Mouse (Mus musculus): ENCODE measurements at regions not wholly inside any gene's neighbourhood (a gene's known extent, or its start where the extent isn't known, plus 50 kb on each side); places are given as distances from the start of the nearest gene placed in this dataset.
A peak's percentile ranks its signal among the peaks of the same experiment; 100 is the strongest.
"Not testable (repeated sequence)": the region's sequence is repeated elsewhere in the genome, so short reads cannot be mapped to it uniquely, and the experiment has no call there.

DNA sequence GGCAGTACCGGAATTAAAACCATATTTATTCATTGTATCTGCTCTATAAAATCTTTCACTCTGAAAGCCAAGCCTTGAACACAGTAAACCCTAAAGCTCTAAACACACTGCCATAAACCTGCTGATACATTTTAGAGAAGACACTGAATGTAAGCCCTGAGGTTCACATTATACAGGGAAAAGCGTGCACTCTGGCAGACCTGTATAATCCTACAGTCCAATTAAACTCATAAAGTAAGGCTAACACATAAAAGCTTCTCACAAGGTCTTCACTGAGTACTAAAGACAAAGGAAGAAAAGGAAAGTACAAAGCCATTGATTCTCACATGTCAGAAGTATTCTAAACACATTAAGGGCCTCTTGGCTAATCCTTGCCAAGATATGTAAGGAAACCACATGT, 302.8 kb downstream of the Cylc2 start:
- no peak for DNase-seq

DNA sequence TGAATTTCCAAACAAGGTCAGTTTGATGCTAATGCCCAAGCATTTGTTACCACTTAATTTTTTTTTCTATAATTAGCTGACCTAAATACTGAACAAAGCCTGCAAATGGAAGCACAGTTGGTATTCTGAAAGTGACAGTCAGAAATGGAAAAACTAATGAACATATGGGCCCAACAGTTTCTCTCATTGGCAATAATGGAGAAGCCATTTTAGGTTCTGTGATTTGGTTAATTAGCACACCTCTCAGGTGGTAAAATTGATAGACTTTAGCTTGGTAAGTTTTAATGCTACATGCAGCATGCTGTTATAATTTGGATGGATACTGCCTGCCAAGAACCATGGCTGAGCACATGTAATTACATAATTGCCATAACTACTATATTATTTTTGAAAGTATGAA, 303.3 kb downstream of the Cylc2 start:
- DNase-seq = no peak

DNA sequence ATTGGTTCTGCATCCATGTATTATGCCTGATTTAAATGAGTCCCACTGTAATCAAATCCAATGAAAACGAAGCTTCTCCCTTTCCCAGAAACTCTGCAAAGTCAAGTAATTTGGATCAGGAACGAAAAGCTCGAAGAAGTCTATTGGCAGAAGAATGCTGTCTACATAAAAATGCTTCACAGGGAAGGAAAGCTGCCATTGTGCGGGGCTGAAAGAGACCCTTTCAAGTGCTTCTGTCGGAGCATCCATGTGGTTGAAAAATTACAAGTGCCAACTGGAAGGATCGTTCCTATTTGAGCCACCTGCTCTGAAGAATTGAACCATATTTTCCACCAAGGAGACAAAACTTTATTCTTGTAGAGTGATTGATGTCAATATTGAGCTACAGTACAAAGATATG, 328.9 kb downstream of the Cylc2 start:
- DNase-seq = no peak

DNA sequence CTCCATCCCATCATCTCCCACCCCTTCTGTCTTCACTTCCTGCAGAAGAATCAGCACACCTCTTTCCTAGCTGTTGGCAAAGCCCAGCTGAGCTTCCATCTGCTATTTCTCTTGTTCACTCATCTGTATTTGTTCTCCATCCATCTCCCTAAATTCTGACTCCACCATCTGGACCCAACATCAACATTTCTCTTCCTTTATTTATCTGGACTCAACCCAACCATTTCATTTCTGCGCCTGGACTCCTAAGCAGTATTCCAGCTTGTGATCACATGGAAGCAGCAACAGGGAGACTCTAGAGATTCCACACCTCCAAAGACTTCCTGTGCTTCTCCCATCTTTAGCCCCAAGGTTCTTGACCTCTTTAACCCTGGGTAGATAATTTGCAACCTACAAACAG, 343.2 kb downstream of the Cylc2 start:
- DNase-seq = no peak

DNA sequence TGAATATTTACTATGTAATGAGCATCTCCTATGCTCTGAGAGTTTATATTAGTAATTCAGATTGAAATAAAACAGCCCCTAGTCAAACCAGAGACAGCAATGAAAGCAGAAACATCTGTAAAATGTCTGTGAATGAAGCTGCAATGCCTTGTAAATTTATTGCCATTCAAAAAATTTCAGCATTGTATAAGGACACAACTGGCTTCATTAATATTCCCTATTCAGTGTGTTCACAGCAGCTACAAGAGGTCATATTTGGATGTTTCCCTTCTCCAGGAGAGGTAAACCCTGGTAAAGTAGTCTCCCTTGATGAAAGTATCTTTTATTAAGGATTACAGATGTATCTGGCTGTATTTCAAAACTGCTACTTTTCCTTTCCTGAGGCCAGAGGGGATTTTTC, 343.6 kb downstream of the Cylc2 start:
- no peak for DNase-seq

GRCm38 (mm10) chr4:51562379-51562778, 345.9 kb downstream of the Cylc2 start:
- no peak for DNase-seq

DNA sequence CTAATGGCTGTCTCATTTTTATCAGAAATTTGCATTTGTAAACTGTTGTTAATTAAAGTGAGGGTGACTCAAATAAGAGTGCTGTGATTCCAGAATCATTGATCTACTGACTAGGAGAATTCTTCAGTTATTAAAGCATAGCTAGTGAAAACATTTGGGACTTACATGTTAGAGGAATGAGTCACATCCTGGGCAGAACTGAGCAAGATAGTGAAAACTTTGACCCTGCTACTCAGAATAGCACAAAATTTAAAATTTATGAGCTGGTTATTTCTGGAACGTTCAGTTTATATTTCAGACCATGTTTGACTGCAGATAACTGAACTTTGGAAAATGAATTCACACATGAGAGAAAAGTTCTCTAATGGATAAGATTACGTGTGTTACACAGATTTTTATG, 360.0 kb downstream of the Cylc2 start:
- DNase-seq = no peak

- DNase-seq = no peak
Observed at GRCm38 (mm10) chr4:51594044-51594443, 377.6 kb downstream of the Cylc2 start.

DNA sequence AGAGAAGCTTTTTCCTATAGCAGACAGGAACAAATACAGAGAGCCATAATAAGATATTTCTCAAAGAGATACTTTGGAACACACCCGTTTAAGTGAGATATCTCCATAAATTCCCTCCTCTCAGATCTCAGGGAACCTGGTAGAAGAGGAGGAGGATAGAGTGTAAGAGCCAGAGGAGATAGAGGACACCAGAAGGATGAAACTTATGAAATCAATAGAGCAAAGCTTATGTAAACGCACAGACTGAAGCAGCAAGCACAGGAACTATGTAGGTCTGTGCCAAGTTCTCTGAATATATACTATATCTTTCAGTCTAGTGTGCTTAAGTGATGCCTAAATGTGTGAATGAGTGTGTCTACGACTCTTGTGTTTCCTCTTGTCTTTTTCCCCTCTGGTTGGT, 381.4 kb downstream of the Cylc2 start:
- DNase-seq = no peak

GRCm38 (mm10) chr4:51599984-51600747, 383.7 kb downstream of the Cylc2 start:
- no peak for DNase-seq

DNA sequence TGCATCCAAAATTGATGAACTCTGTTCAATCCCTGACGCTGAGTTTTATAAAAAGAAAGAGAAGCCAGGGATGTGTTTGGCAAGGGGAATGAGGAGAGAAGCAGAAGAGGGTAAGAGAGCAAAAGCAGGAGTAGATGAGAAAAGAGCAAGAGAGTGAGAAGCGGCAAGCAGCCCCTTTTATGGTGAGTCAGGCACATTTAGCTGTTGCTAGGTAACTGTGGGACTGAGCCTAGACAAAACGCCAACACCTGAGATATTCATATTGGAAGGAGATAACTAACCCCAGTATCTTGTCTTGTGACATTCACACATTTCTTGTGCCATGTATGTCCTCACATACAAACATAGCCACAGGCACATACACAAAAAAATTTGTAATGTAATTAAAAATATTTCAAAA, 410.8 kb downstream of the Cylc2 start:
- DNase-seq = no peak

DNA sequence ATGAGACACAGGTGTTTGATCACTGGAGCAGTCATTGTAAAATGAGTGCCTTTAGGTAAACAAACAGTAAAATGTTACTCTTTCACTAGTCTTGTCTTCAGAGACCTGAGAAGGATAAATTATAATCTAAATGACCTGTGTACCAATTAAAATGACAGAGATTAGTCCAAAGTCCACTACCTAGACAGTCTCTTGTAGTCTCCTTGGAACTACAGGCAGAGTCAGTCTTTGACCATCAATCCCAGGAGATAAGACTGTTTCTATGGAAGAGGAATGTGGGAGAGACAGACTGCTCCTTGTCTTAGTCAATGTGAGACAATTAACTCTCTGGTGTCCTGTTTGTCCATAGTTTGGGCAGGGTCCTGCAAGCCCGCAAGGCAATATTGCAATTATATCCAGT, 417.0 kb downstream of the Cylc2 start:
- no peak for DNase-seq

DNA sequence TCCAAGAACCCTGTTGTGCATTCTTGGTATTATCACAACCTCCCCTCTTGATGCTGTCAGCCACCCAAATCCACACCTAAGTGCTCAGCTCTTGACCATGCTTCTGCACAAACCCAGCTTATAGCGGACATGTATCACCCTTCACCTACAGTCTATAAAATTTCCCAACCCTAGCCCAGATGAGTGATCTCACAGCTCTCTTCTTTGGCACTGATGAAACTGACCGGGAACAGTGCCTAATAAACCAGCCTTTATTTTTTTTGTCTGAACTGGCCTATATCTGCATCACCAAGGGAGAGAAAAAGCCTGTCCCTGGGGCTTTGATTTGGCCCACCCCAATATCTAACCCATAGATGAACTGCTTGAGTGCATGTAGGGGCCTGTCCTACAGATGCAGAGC, 440.8 kb downstream of the Cylc2 start:
- no peak for DNase-seq

GRCm38 (mm10) chr4:51658286-51658685, 441.8 kb downstream of the Cylc2 start:
- no peak for DNase-seq

GRCm38 (mm10) chr4:51671516-51671915, 455.0 kb downstream of the Cylc2 start:
- DNase-seq = peak; percentile 21

GRCm38 (mm10) chr4:51674406-51674805, 457.9 kb downstream of the Cylc2 start:
- no peak for DNase-seq

GRCm38 (mm10) chr4:51679097-51679496, 462.6 kb downstream of the Cylc2 start:
- no peak for DNase-seq

GRCm38 (mm10) chr4:51683345-51683744, 466.9 kb downstream of the Cylc2 start:
- not testable (repeated sequence) for DNase-seq

- no peak for DNase-seq
Observed at GRCm38 (mm10) chr4:51686651-51687050, 470.2 kb downstream of the Cylc2 start.
